Mouse (Mus musculus) MEL (cell line): ENCODE data around the gene Brca1. TPM values are rescaled to one million over a fixed set of nuclear protein-coding genes. Genes with fewer than 3 reads are reported as not detected.

ENCODE experiments used
- DNase-seq: peaks from one replicate; pipeline ENCODE4 v3.0.0; 2011; ENCODE audit warnings: low read depth, low spot score
- H3K27ac ChIP-seq: 2 replicates; pipeline ENCODE4 v1.5.1; 2012; ENCODE audit warnings: low read depth, mild to moderate bottlenecking, control low read depth, low read length, moderate library complexity; ENCODE audit not compliant: control insufficient read depth
- H3K27me3 ChIP-seq, 2 experiments: fragments of 150-350 bp in 1 of 2; sonication (generic) in 1 of 2; 2 replicates each; pipeline ENCODE4 v1.6.1; 2012; ENCODE audit warnings: low read length in 2 of 2, mild to moderate bottlenecking in 2 of 2, improper control_type of control experiment in 1 of 2, moderate library complexity in 1 of 2; ENCODE audit not compliant: insufficient read depth in 2 of 2, control insufficient read depth in 1 of 2
- H3K36me3 ChIP-seq, 2 experiments: 2 replicates each; pipeline ENCODE4 v1.6.1; 2012 to 2014; ENCODE audit warnings: low read length in 2 of 2, improper control_type of control experiment in 1 of 2, inconsistent platforms in 1 of 2, mild to moderate bottlenecking in 1 of 2; ENCODE audit not compliant: insufficient read depth in 2 of 2, control insufficient read depth in 1 of 2
- H3K4me1 ChIP-seq, 2 experiments: fragments of 150-350 bp in 1 of 2; sonication (generic) in 1 of 2; 2 replicates each; pipeline ENCODE4 v1.6.1; 2012; ENCODE audit warnings: low read length in 2 of 2, improper control_type of control experiment in 1 of 2, mild to moderate bottlenecking in 1 of 2; ENCODE audit not compliant: insufficient read depth in 2 of 2, control insufficient read depth in 1 of 2
- H3K4me3 ChIP-seq, 2 experiments: fragments of 150-350 bp in 1 of 2; sonication (generic) in 1 of 2; 2 replicates each; pipeline ENCODE4 v1.5.1; 2012; ENCODE audit warnings: low read depth in 2 of 2, low read length in 2 of 2, mild to moderate bottlenecking in 2 of 2, moderate library complexity in 2 of 2, control low read depth in 1 of 2, improper control_type of control experiment in 1 of 2; ENCODE audit not compliant: control insufficient read depth in 1 of 2, insufficient read depth in 1 of 2
- H3K79me2 ChIP-seq: 2 replicates; pipeline ENCODE4 v1.6.1; 2012; ENCODE audit warnings: mild to moderate bottlenecking, low read length, moderate library complexity; ENCODE audit not compliant: control insufficient read depth, poor library complexity, insufficient read depth
- H3K9ac ChIP-seq: 2 replicates; pipeline ENCODE4 v1.6.1; 2012; ENCODE audit warnings: low read depth, mild to moderate bottlenecking, control low read depth, low read length, moderate library complexity; ENCODE audit not compliant: control insufficient read depth, poor library complexity, severe bottlenecking
- H3K9me3 ChIP-seq: fragments of 150-350 bp; sonication (generic); replicated peaks from 2 replicates; pipeline ENCODE4 v1.6.1; 2012; ENCODE audit warnings: mild to moderate bottlenecking, low read length, improper control_type of control experiment, moderate library complexity; ENCODE audit not compliant: insufficient read depth
- BHLHE40 ChIP-seq: IDR thresholded peaks from 2 replicates; pipeline ENCODE4 v1.6.1; 2012; ENCODE audit warnings: low read depth, mild to moderate bottlenecking, inconsistent platforms, low read length, improper control_type of control experiment, borderline replicate concordance
- CHD2 ChIP-seq: IDR thresholded peaks from 2 replicates; pipeline ENCODE4 v1.6.1; 2011; ENCODE audit warnings: low read length, improper control_type of control experiment
- CTCF ChIP-seq, 3 experiments: IDR thresholded peaks in 2 of 3; conservative IDR thresholded peaks in 1 of 3; 2 replicates each; pipeline ENCODE4 v1.5.1; 2011 to 2012; ENCODE audit warnings: low read length in 3 of 3, low read depth in 2 of 3, mild to moderate bottlenecking in 2 of 3, improper control_type of control experiment in 1 of 3, inconsistent platforms in 1 of 3, mixed read lengths in 1 of 3, moderate library complexity in 1 of 3; ENCODE audit not compliant: control insufficient read depth in 1 of 3, insufficient read depth in 1 of 3, poor library complexity in 1 of 3, severe bottlenecking in 1 of 3
- E2F4 ChIP-seq: IDR thresholded peaks from 2 replicates; pipeline ENCODE4 v1.6.1; 2011; ENCODE audit warnings: low read depth, low read length, improper control_type of control experiment, borderline replicate concordance
- ELF1 ChIP-seq: IDR thresholded peaks from 2 replicates; pipeline ENCODE4 v1.6.1; 2014; ENCODE audit warnings: low read depth, mild to moderate bottlenecking, inconsistent platforms, low read length, improper control_type of control experiment, moderate library complexity
- ETS1 ChIP-seq: IDR thresholded peaks from 2 replicates; pipeline ENCODE4 v1.6.1; 2012; ENCODE audit warnings: low read depth, mild to moderate bottlenecking, inconsistent platforms, low read length, improper control_type of control experiment, moderate library complexity
- HCFC1 ChIP-seq: IDR thresholded peaks from 2 replicates; pipeline ENCODE4 v1.6.1; 2012; ENCODE audit warnings: low read depth, mild to moderate bottlenecking, inconsistent platforms, low read length, improper control_type of control experiment, moderate library complexity
- JUND ChIP-seq: IDR thresholded peaks from 2 replicates; pipeline ENCODE4 v1.6.1; 2011; ENCODE audit warnings: low read depth, mild to moderate bottlenecking, improper control_type of control experiment, low read length
- KAT2A ChIP-seq: conservative IDR thresholded peaks from 2 replicates; pipeline ENCODE4 v1.6.1; 2012; ENCODE audit warnings: low read depth, low read length, improper control_type of control experiment, inconsistent platforms
- MAFK ChIP-seq: IDR thresholded peaks from 2 replicates; pipeline ENCODE4 v1.6.1; 2011; ENCODE audit warnings: low read depth, mild to moderate bottlenecking, low read length, improper control_type of control experiment, borderline replicate concordance
- MAX ChIP-seq: IDR thresholded peaks from 2 replicates; pipeline ENCODE4 v1.6.1; 2011; ENCODE audit warnings: low read length, improper control_type of control experiment
- MAZ ChIP-seq: IDR thresholded peaks from 2 replicates; pipeline ENCODE4 v1.6.1; 2012; ENCODE audit warnings: low read depth, mild to moderate bottlenecking, inconsistent platforms, low read length, improper control_type of control experiment
- MXI1 ChIP-seq: IDR thresholded peaks from 2 replicates; pipeline ENCODE4 v1.6.1; 2011; ENCODE audit warnings: mild to moderate bottlenecking, low read depth, low read length, improper control_type of control experiment
- MYB ChIP-seq: IDR thresholded peaks from 2 replicates; pipeline ENCODE4 v1.6.1; 2011; ENCODE audit warnings: mild to moderate bottlenecking, low read depth, low read length, improper control_type of control experiment
- MYC ChIP-seq: IDR thresholded peaks from 2 replicates; pipeline ENCODE4 v1.6.1; 2011; ENCODE audit warnings: low read depth, mild to moderate bottlenecking, low read length, improper control_type of control experiment, moderate library complexity
- NRF1 ChIP-seq: IDR thresholded peaks from 2 replicates; pipeline ENCODE4 v1.6.1; 2014; ENCODE audit warnings: low read depth, mild to moderate bottlenecking, inconsistent platforms, low read length, improper control_type of control experiment, moderate library complexity; ENCODE audit not compliant: poor library complexity, insufficient read depth, severe bottlenecking
- POLR2A ChIP-seq, 2 experiments: IDR thresholded peaks; 2 replicates each; pipeline ENCODE4 v1.6.1; 2011 to 2012; ENCODE audit warnings: low read length in 2 of 2, mild to moderate bottlenecking in 2 of 2, control low read depth in 1 of 2, improper control_type of control experiment in 1 of 2, low read depth in 1 of 2, moderate library complexity in 1 of 2; ENCODE audit not compliant: control insufficient read depth in 1 of 2, insufficient read depth in 1 of 2, poor library complexity in 1 of 2
- RAD21 ChIP-seq: IDR thresholded peaks from 2 replicates; pipeline ENCODE4 v1.6.1; 2011; ENCODE audit warnings: mild to moderate bottlenecking, low read depth, low read length, improper control_type of control experiment
- RCOR1 ChIP-seq: IDR thresholded peaks from 2 replicates; pipeline ENCODE4 v1.6.1; 2012; ENCODE audit warnings: low read depth, mild to moderate bottlenecking, inconsistent platforms, low read length, improper control_type of control experiment
- SIN3A ChIP-seq: IDR thresholded peaks from 2 replicates; pipeline ENCODE4 v1.6.1; 2012; ENCODE audit warnings: low read length, improper control_type of control experiment, inconsistent platforms
- SMC3 ChIP-seq: IDR thresholded peaks from 2 replicates; pipeline ENCODE4 v1.6.1; 2011; ENCODE audit warnings: low read depth, low read length, improper control_type of control experiment
- TBP ChIP-seq: IDR thresholded peaks from 2 replicates; pipeline ENCODE4 v1.8.0; 2011; ENCODE audit warnings: low read depth, low read length, improper control_type of control experiment
- TCF12 ChIP-seq: IDR thresholded peaks from 2 replicates; pipeline ENCODE4 v1.6.1; 2014; ENCODE audit warnings: low read depth, mild to moderate bottlenecking, inconsistent platforms, low read length, improper control_type of control experiment, moderate library complexity
- USF1 ChIP-seq: IDR thresholded peaks from 2 replicates; pipeline ENCODE4 v1.6.1; 2014; ENCODE audit warnings: low read depth, mild to moderate bottlenecking, inconsistent platforms, low read length, improper control_type of control experiment, moderate library complexity
- USF2 ChIP-seq, 2 experiments: IDR thresholded peaks; 2 replicates each; pipeline ENCODE4 v1.6.1; 2011 to 2012; ENCODE audit warnings: improper control_type of control experiment in 2 of 2, low read length in 2 of 2, borderline replicate concordance in 1 of 2, inconsistent platforms in 1 of 2, low read depth in 1 of 2, mild to moderate bottlenecking in 1 of 2; ENCODE audit not compliant: insufficient read depth in 1 of 2
- ZC3H11A ChIP-seq: IDR thresholded peaks from 2 replicates; pipeline ENCODE4 v1.6.1; 2012; ENCODE audit warnings: low read depth, mild to moderate bottlenecking, inconsistent platforms, low read length, improper control_type of control experiment
- ZNF384 ChIP-seq: IDR thresholded peaks from 2 replicates; pipeline ENCODE4 v1.6.1; 2012; ENCODE audit warnings: low read depth, mild to moderate bottlenecking, inconsistent platforms, low read length, improper control_type of control experiment
- polyA plus RNA-seq, 2 experiments: library from polyadenylated mRNA; stranded (reverse) in 1 of 2; unstranded in 1 of 2; fragments of >175 nt in 1 of 2; fragments of >200 nt in 1 of 2; gene quantifications; 2 replicates each; pipeline versions ENCODE4 v1.2.1 to v1.2.4; 2012; ENCODE audit warnings: low replicate concordance in 2 of 2, low read depth in 1 of 2; ENCODE audit not compliant: insufficient read length in 2 of 2, insufficient read depth in 1 of 2, missing spikeins in 1 of 2
- total RNA-seq: library from RNA; depleted of rRNA; stranded (reverse); fragments of 300-350 nt; gene quantifications from 2 replicates; pipeline ENCODE4 v1.2.3, GENCODE M21; 2012

Brca1 gene
- total and polyA plus RNA-seq, 3 experiments = 25.7 to 1,155 (median 35.3) TPM

- Histone ChIP-seq H3K27me3 (no peaks in the 10 kb centered on the region), H3K79me2 (no peaks in the 10 kb centered on the region), H3K27ac (no peak overlapping the region), H3K36me3 (peaks cover 0 to 43% of the 10 kb centered on the region in 2 experiments; a peak in 2 of 4 replicates), H3K4me1 (no peaks in the 10 kb centered on the region), H3K9ac (no peak overlapping the region)
- no peak for DNase-seq
- TF ChIP-seq MYC (no peak), RCOR1 (no peak), ZNF384 (no peak), NRF1 (no peak), ETS1 (no peak)
- TF ChIP-seq, all 39 proteins: peak for 0
- H3K9me3 ChIP-seq = no peaks in the 10 kb centered on the region
- no peak overlapping the region for H3K4me3 ChIP-seq
These were observed 16.7 kb upstream of the Brca1 start for GRCm38 (mm10) chr11:101568421-101568820.

- no peaks in the 10 kb centered on the region for H3K27me3 ChIP-seq
- peaks cover 0 to 3% of the 10 kb centered on the region in 2 experiments; a peak in 1 of 4 replicates for H3K4me1 ChIP-seq
- no peak overlapping the region; the same call in 1 of the 2 replicates for H3K27ac ChIP-seq
- DNase-seq = peak; percentile 94
- peaks cover 6 to 19% of the 10 kb centered on the region in 2 experiments for H3K36me3 ChIP-seq
- no peaks in the 10 kb centered on the region for H3K9me3 ChIP-seq
- peaks cover 2% of the 10 kb centered on the region; the same call in 1 of the 2 replicates for H3K79me2 ChIP-seq
- peak; percentile 90 for TF ChIP-seq MXI1
- no peak for TF ChIP-seq E2F4
- TF ChIP-seq TBP = peak; percentile 52; the same call in 1 of the 2 replicates
- TF ChIP-seq MAZ = peak; percentile 58; the same call in 1 of the 2 replicates
- peak; percentile 1; the same call in 1 of the 2 replicates for TF ChIP-seq MYB
- TF ChIP-seq USF2 (IDR thresholded peaks at IDR 0.05; ENCODE audit: borderline replicate concordance in 1 of 2, insufficient read depth in 1 of 2, low read depth in 1 of 2, low read length in 2 of 2) = no peak
- TF ChIP-seq SIN3A = peak; percentile 96
- peak; percentile 78 for TF ChIP-seq ZNF384
- no peak for TF ChIP-seq MAFK
- no peak for TF ChIP-seq NRF1
- 0 out of 2 replicates have a peak, but pooled peaks have one; percentile 13 for TF ChIP-seq KAT2A
- peak; percentile 76 for TF ChIP-seq SMC3
- 0 out of 2 replicates have a peak, but pooled peaks have one; percentile 14 for TF ChIP-seq RCOR1
- peak; percentile 39; the same call in 1 of the 2 replicates for TF ChIP-seq ELF1
- no peak for TF ChIP-seq CHD2
- no peak; the same call in 1 of the 2 replicates for TF ChIP-seq TCF12
- TF ChIP-seq RAD21 = peak; percentile 54
- peak; percentile 47 for TF ChIP-seq USF1
- peak; percentile 90 for TF ChIP-seq MAX
- TF ChIP-seq JUND = peak; percentile 42; the same call in 1 of the 2 replicates
- peak; percentile 71 for TF ChIP-seq HCFC1
- TF ChIP-seq ETS1 = peak; percentile 57; the same call in 1 of the 2 replicates
- peak; percentile 99 for TF ChIP-seq MYC
- no peak for TF ChIP-seq POLR2A (IDR thresholded peaks at IDR 0.05; ENCODE audit: control insufficient read depth in 1 of 2, insufficient read depth in 1 of 2, low read depth in 1 of 2, low read length in 2 of 2, poor library complexity in 1 of 2)
- 0 out of 2 replicates have a peak, but pooled peaks have one; percentile 17 for TF ChIP-seq BHLHE40
- TF ChIP-seq CTCF (IDR thresholded peaks at IDR 0.05 in 2 of 3, conservative IDR thresholded peaks at IDR 0.05 in 1 of 3; ENCODE audit: control insufficient read depth in 1 of 3, insufficient read depth in 1 of 3, low read depth in 2 of 3, low read length in 3 of 3, poor library complexity in 1 of 3, severe bottlenecking in 1 of 3) = peak; percentile 75 to 100 (median 78)
- peak; percentile 10; the same call in 1 of the 2 replicates for TF ChIP-seq ZC3H11A
- H3K9ac ChIP-seq = peak overlapping the region; percentile 34; the same call in 1 of the 2 replicates
- no peak overlapping the region for H3K4me3 ChIP-seq
These were observed 10.6 kb upstream of the Brca1 start for GRCm38 (mm10) chr11:101562391-101562790.
